Comparison of ENCODE assay signal across 24 mouse cellular contexts in the genomic region with DNA sequence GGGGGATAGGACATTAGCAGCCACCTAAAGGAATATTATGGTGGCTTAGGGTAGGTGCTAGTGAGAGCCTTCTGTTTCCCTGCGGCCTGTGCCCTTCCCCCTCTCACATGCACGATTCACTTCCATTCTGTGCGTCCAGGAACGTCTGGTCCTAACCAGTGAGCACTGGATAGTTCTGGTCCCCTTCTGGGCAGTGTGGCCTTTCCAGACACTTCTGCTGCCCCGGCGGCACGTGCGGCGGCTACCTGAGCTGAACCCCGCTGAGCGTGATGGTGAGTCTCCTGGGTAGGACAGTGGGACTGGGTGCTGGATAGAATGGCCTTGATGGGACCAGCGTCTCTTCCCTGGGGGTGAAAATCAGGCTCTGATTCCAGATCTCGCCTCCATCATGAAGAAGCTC. TPM values are rescaled to one million over a fixed set of nuclear protein-coding genes. Genes with fewer than 3 reads are reported as not detected.
DNase-seq lines count a peak whose midpoint lies in the region; ATAC-seq and TF ChIP-seq lines count a peak whose summit lies in the region.
"Had no signal": no experiment of that assay in that cellular context is flagged by ENCODE, and none has a peak within 500 bp of the region (broad histone marks: within the 10 kb centered on the region; RNA-seq: fewer than 3 reads in every experiment).

No protein-coding gene starts in this region.

- H3K4me3 ChIP-seq in intestine, embryonic 16.5 days (ENCODE audit: low read length): no peak overlapping the region
- H3K4me3 ChIP-seq in intestine, embryonic 15.5 days (replicated peaks): no peak overlapping the region
- H3K4me3 ChIP-seq in thymus, adult 2 months (ENCODE audit: control insufficient read depth, insufficient read depth, low read length): no peak overlapping the region
- H3K4me3 ChIP-seq: embryonic facial prominence, embryonic 13.5 days; erythroblast, embryonic 14.5 days; forebrain, embryonic 13.5 days had no signal

- H3K4me2 ChIP-seq in intestine, embryonic 16.5 days (ENCODE audit: low read depth, low read length): no peak overlapping the region
- no peak overlapping the region for H3K4me2 ChIP-seq in intestine, embryonic 15.5 days (replicated peaks)
- H3K4me2 ChIP-seq: forebrain, embryonic 13.5 days; midbrain, embryonic 11.5 days had no signal

- no peak for TF ChIP-seq CTCF in thymus, adult 2 months (IDR thresholded peaks at IDR 0.05; ENCODE audit: borderline replicate concordance, control insufficient read depth, extremely low read depth, insufficient read depth, low read length, poor library complexity)

- peak; percentile 28 for DNase-seq in cerebellum, adult 8-10 months
- DNase-seq in cerebellum, postnatal 4 days (ENCODE audit: low spot score in 2 of 2): no peak
- peak; percentile 8 for DNase-seq in thymus, postnatal 14 days
- no peak for DNase-seq in thymus, adult 2 months
- DNase-seq in frontal cortex, adult 2 months (ENCODE audit: extremely low spot score in 1 of 2, low spot score in 1 of 2): no peak
- DNase-seq in spleen, adult 18-20 months: no peak
- DNase-seq: adrenal gland, postnatal 14 days; cerebellum, postnatal 10 days; embryo, embryonic 11 days; gastrocnemius, postnatal 10 days; heart, postnatal 10 days; lung, adult 2 months; lung, postnatal 14 days; thymus, adult 18-20 months had no signal

- WGBS in intestine, embryonic 16.5 days: 91% methylated on average over 13 of the region's 13 CpGs
- 94% methylated on average over 13 of the region's 13 CpGs for WGBS in intestine, embryonic 15.5 days
- WGBS in thymus, adult 2 months: 97% methylated on average over 13 of the region's 13 CpGs

- peak overlapping the region; percentile 33; the same call in 1 of the 2 replicates for H3K9ac ChIP-seq in intestine, embryonic 16.5 days (ENCODE audit: low read depth, low read length)
- H3K9ac ChIP-seq in intestine, embryonic 15.5 days: no peak overlapping the region
- H3K9ac ChIP-seq: forebrain, embryonic 13.5 days had no signal

- H3K27me3 ChIP-seq in intestine, embryonic 16.5 days (replicated peaks; ENCODE audit: control insufficient read depth, insufficient read depth, low read length): no peaks in the 10 kb centered on the region
- no peaks in the 10 kb centered on the region for H3K27me3 ChIP-seq in intestine, embryonic 15.5 days (replicated peaks)
- H3K27me3 ChIP-seq in thymus, adult 2 months (ENCODE audit: control insufficient read depth, insufficient read depth, low read length): no peaks in the 10 kb centered on the region
- H3K27me3 ChIP-seq: embryonic facial prominence, embryonic 13.5 days; forebrain, embryonic 13.5 days; heart, embryonic 12.5 days; liver, embryonic 12.5 days had no signal

- H3K4me1 ChIP-seq in intestine, embryonic 16.5 days (ENCODE audit: control insufficient read depth, insufficient read depth, low read length): peaks cover 41% of the 10 kb centered on the region
- H3K4me1 ChIP-seq in intestine, embryonic 15.5 days (replicated peaks): peaks cover 37% of the 10 kb centered on the region
- peaks cover 23% of the 10 kb centered on the region for H3K4me1 ChIP-seq in thymus, adult 2 months (replicated peaks; ENCODE audit: control insufficient read depth, insufficient read depth, low read length)

- H3K9me3 ChIP-seq in intestine, embryonic 16.5 days (ENCODE audit: control insufficient read depth, low read length): no peaks in the 10 kb centered on the region
- H3K9me3 ChIP-seq in intestine, embryonic 15.5 days: no peaks in the 10 kb centered on the region
- H3K9me3 ChIP-seq: embryonic facial prominence, embryonic 13.5 days; forebrain, embryonic 13.5 days; heart, embryonic 12.5 days; liver, embryonic 12.5 days had no signal

- H3K27ac ChIP-seq in intestine, embryonic 16.5 days (ENCODE audit: low read length): peak overlapping the region; percentile 68; the same call in 1 of the 2 replicates
- H3K27ac ChIP-seq in intestine, embryonic 15.5 days: no peak overlapping the region
- H3K27ac ChIP-seq in thymus, adult 2 months (ENCODE audit: control insufficient read depth, insufficient read depth, low read length): no peak overlapping the region
- H3K27ac ChIP-seq: forebrain, embryonic 13.5 days; liver, embryonic 12.5 days had no signal

- TF ChIP-seq POLR2A in thymus, adult 2 months (IDR thresholded peaks at IDR 0.05; ENCODE audit: control insufficient read depth, extremely low read depth, insufficient read depth, low read length, poor library complexity): no peak

- no peak for ATAC-seq in intestine, embryonic 16.5 days
- no peak for ATAC-seq in intestine, embryonic 15.5 days
- ATAC-seq: forebrain, embryonic 13.5 days; liver, embryonic 12.5 days had no signal

- 0 out of 2 replicates have a peak, but pooled peaks cover 6% of the 10 kb centered on the region for H3K36me3 ChIP-seq in intestine, embryonic 16.5 days (ENCODE audit: control insufficient read depth, insufficient read depth, low read length)
- 0 out of 2 replicates have a peak, but pooled peaks cover 5% of the 10 kb centered on the region for H3K36me3 ChIP-seq in intestine, embryonic 15.5 days
- H3K36me3 ChIP-seq in thymus, adult 2 months (ENCODE audit: control insufficient read depth, insufficient read depth, low read length): peaks cover 6% of the 10 kb centered on the region

RNA-seq across cellular contexts. Expression of gene Sigmar1, which starts 1.4 kb away (rescaled TPM):
- polyA plus RNA-seq in intestine, embryonic 16.5 days (2015; fragmentation: Nextera tagmentation; extraction: Ambion mirVana): 105 and 111 TPM in 2 replicates
- 94.7 and 108 TPM in 2 replicates for polyA plus RNA-seq in intestine, embryonic 15.5 days (2015; fragmentation: Nextera tagmentation; extraction: Ambion mirVana)
- 57.5 and 65.6 TPM in 2 replicates for polyA plus RNA-seq in thymus, adult 2 months (2012; rRNA removed)
- 60.9 TPM in 2 replicates for polyA plus RNA-seq in frontal cortex, adult 2 months (2012; rRNA removed)

RNA-seq across cellular contexts. Expression of gene Galt, which starts 2.3 kb away (rescaled TPM):
- polyA plus RNA-seq in intestine, embryonic 16.5 days (2015; fragmentation: Nextera tagmentation; extraction: Ambion mirVana): 93.4 and 103 TPM in 2 replicates
- polyA plus RNA-seq in intestine, embryonic 15.5 days (2015; fragmentation: Nextera tagmentation; extraction: Ambion mirVana): 64.8 and 70.9 TPM in 2 replicates
- polyA plus RNA-seq in thymus, adult 2 months (2012; rRNA removed): 189 and 211 TPM in 2 replicates
- 196 and 224 TPM in 2 replicates for polyA plus RNA-seq in frontal cortex, adult 2 months (2012; rRNA removed)

RNA-seq across cellular contexts. Expression of gene Ccl27a, which starts 16.7 kb away (rescaled TPM):
- polyA plus RNA-seq in intestine, embryonic 16.5 days (2015; fragmentation: Nextera tagmentation; extraction: Ambion mirVana): 24.3 and 26.8 TPM in 2 replicates
- polyA plus RNA-seq in intestine, embryonic 15.5 days (2015; fragmentation: Nextera tagmentation; extraction: Ambion mirVana): 30.5 and 31.9 TPM in 2 replicates
- 85.4 and 97.4 TPM in 2 replicates for polyA plus RNA-seq in thymus, adult 2 months (2012; rRNA removed)
- polyA plus RNA-seq in frontal cortex, adult 2 months (2012; rRNA removed): 373 and 441 TPM in 2 replicates

RNA-seq across cellular contexts. Expression of gene Arid3c, which starts 26.4 kb away (rescaled TPM):
- polyA plus RNA-seq in intestine, embryonic 16.5 days (2015; fragmentation: Nextera tagmentation; extraction: Ambion mirVana): not detected in 2 replicates
- not detected in 2 replicates for polyA plus RNA-seq in intestine, embryonic 15.5 days (2015; fragmentation: Nextera tagmentation; extraction: Ambion mirVana)
- polyA plus RNA-seq in thymus, adult 2 months (2012; rRNA removed): 0.06 and 0.15 TPM in 2 replicates
- 0.12 and 0.17 TPM in 2 replicates for polyA plus RNA-seq in frontal cortex, adult 2 months (2012; rRNA removed)
- polyA plus RNA-seq: erythroblast, embryonic 14.5 days; heart, embryonic 12.5 days; limb, embryonic 11.5 days; liver, embryonic 12.5 days; lung, adult 2 months; stomach, embryonic 16.5 days had no signal

RNA-seq across cellular contexts. Expression of gene Dctn3, which starts 34.4 kb away (rescaled TPM):
- polyA plus RNA-seq in intestine, embryonic 16.5 days (2015; fragmentation: Nextera tagmentation; extraction: Ambion mirVana): 136 and 143 TPM in 2 replicates
- 122 and 131 TPM in 2 replicates for polyA plus RNA-seq in intestine, embryonic 15.5 days (2015; fragmentation: Nextera tagmentation; extraction: Ambion mirVana)
- 60.5 and 72.8 TPM in 2 replicates for polyA plus RNA-seq in thymus, adult 2 months (2012; rRNA removed)
- polyA plus RNA-seq in frontal cortex, adult 2 months (2012; rRNA removed): 189 and 190 TPM in 2 replicates

Comparison
In these comparisons a context has a peak if more than half of its experiments do, and no peak if none do; other contexts are left out.
1. DNase-seq: peak in cerebellum, adult 8-10 months (single experiment) and thymus, postnatal 14 days (single experiment); none in cerebellum, postnatal 4 days (0 of 2), thymus, adult 2 months (single experiment), frontal cortex, adult 2 months (0 of 2) and spleen, adult 18-20 months (0 of 2).